Mouse (Mus musculus) erythroblast, embryonic 14.5 days (primary cell): ENCODE measurements around the gene Wdr92.

Experiments
- GATA1 ChIP-seq: IDR thresholded peaks from 2 replicates; pipeline ENCODE4 v1.6.1; 2012; ENCODE audit warnings: low read length, inconsistent platforms, mixed read lengths
- TAL1 ChIP-seq: IDR thresholded peaks from 3 replicates; pipeline ENCODE4 v1.6.1; 2012; ENCODE audit warnings: low read length, inconsistent platforms, mixed read lengths

DNA sequence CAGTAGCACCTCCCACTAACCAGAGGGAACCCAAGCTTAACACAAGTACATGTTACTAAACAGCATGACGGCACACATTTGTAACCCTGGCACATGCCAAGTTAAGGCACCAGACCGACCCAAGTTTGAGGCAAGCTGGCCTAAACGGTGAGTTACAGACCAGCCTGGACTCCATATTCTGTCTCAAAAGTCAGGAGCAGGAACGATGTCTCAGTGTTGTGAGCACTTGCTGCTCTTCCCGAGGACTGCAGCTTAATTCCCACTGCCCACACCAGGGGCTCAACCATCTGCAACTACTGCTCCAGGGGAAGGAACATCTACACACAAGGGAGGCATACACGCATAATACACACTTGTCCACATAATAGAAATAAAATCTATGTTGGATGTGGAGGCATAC is 20.6 kb downstream of the Wdr92 start:
- TF ChIP-seq TAL1 (no peak), GATA1 (no peak)
